Mouse (Mus musculus) spleen, adult 2 months (tissue): ENCODE results near the gene Lyzl4.

ENCODE experiments used
- CTCF ChIP-seq: fragments of 200-500 bp; IDR thresholded peaks from 2 replicates; pipeline ENCODE4 v1.5.1; 2011; ENCODE audit warnings: mild to moderate bottlenecking, inconsistent platforms; ENCODE audit not compliant: insufficient read depth, insufficient read length, insufficient replicate concordance; ENCODE audit errors: extremely low read depth
- POLR2A ChIP-seq: fragments of 200-500 bp; IDR thresholded peaks from 2 replicates; pipeline ENCODE4 v1.6.1; 2011; ENCODE audit warnings: low read depth, low read length, inconsistent platforms

GRCm38 (mm10) chr9:121641235-121641915 is 521 bp downstream of the Lyzl4 start:
- TF ChIP-seq CTCF: no peak
- TF ChIP-seq POLR2A: no peak
